In the genomic region with DNA sequence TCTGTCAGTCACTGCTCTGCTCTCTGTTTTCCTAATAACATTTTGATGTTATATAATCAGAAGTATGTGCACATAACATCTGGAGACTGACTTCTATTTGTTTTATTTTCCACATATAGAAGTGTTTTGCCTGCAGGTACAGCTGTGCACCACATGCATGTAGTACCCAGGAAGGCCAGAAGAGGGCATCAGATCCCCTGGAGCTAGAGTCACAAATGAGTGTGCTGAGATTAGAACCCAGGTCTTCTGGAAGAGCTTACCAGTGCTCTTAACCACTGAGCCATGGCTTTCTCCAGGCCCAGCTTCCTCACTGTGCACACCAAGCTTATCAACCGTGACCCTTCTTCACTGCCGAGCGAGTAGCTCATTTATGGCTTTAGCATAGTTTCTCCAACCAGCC, we compare ENCODE assay signal across 9 mouse cellular contexts. TPM values are rescaled to one million over a fixed set of nuclear protein-coding genes. Genes with fewer than 3 reads are reported as not detected.
DNase-seq lines count a peak whose midpoint lies in the region.
"Had no signal": no experiment of that assay in that cellular context is flagged by ENCODE, and none has a peak within 500 bp of the region (broad histone marks: within the 10 kb centered on the region; RNA-seq: fewer than 3 reads in every experiment).

No protein-coding gene starts in this region.

- intact Hi-C loops in left cerebral cortex, postnatal 14 days (cut with DNase I): no loop called here
- intact Hi-C loops in left cerebral cortex, postnatal 10 days (cut with DNase I): no loop called here

- peak; percentile 36 for DNase-seq in adrenal gland, postnatal 10 days
- DNase-seq in adrenal gland, postnatal 4 days (ENCODE audit: low spot score in 2 of 2): no peak
- peak; percentile 22 to 26 for DNase-seq in left cerebral cortex, postnatal 14 days (ENCODE audit: low spot score in 2 of 2)
- DNase-seq in left cerebral cortex, postnatal 10 days (ENCODE audit: extremely low spot score in 1 of 2, low spot score in 2 of 2): no peak
- peak; percentile 69 for DNase-seq in R1 (ENCODE audit: low read depth, low spot score)
- peak; percentile 36 for DNase-seq in lung, postnatal 14 days
- DNase-seq in gastrocnemius, postnatal 25 days: no peak
- no peak for DNase-seq in gastrocnemius, postnatal 4 days (ENCODE audit: low spot score in 2 of 2)
- DNase-seq: right cerebral cortex, postnatal 4 days had no signal

RNA-seq across cellular contexts. Expression of a gene that starts 14.3 kb away (rescaled TPM):
- total RNA-seq in adrenal gland, postnatal 10 days (2021): not detected
- total RNA-seq in adrenal gland, postnatal 4 days (2021): 10 to 100 TPM in 1 of 2 experiments, under 1 TPM in 1; 0.31 to 13.7 TPM
- not detected for total RNA-seq in left cerebral cortex, postnatal 14 days (2021)
- under 1 TPM; 0.18 to 0.32 TPM for total RNA-seq in left cerebral cortex, postnatal 10 days (2021)
- total RNA-seq in gastrocnemius, postnatal 25 days (2021): not detected
- total RNA-seq in gastrocnemius, postnatal 4 days (2021): not detected

RNA-seq across cellular contexts. Expression of a gene that starts 17.4 kb away (rescaled TPM):
- total RNA-seq in adrenal gland, postnatal 10 days (2021): not detected
- not detected for total RNA-seq in adrenal gland, postnatal 4 days (2021)
- not detected for total RNA-seq in left cerebral cortex, postnatal 14 days (2021)
- total RNA-seq in left cerebral cortex, postnatal 10 days (2021): not detected
- total RNA-seq in gastrocnemius, postnatal 25 days (2021): not detected
- total RNA-seq in gastrocnemius, postnatal 4 days (2021): not detected

RNA-seq across cellular contexts. Expression of a gene that starts 34.0 kb away (rescaled TPM):
- under 1 TPM in 1 of 2 experiments, not detected in 1; 0.15 TPM for total RNA-seq in adrenal gland, postnatal 10 days (2021)
- under 1 TPM; 0.28 to 0.39 TPM for total RNA-seq in adrenal gland, postnatal 4 days (2021)
- not detected for total RNA-seq in left cerebral cortex, postnatal 14 days (2021)
- not detected for total RNA-seq in left cerebral cortex, postnatal 10 days (2021)
- not detected for total RNA-seq in gastrocnemius, postnatal 25 days (2021)
- not detected for total RNA-seq in gastrocnemius, postnatal 4 days (2021)

RNA-seq across cellular contexts. Expression of a gene that starts 47.1 kb away (rescaled TPM):
- 10 to 100 TPM; 89.1 to 93.1 TPM for total RNA-seq in adrenal gland, postnatal 10 days (2021)
- 10 to 100 TPM; 93.7 to 93.9 TPM for total RNA-seq in adrenal gland, postnatal 4 days (2021)
- total RNA-seq in left cerebral cortex, postnatal 14 days (2021): 10 to 100 TPM; 46.1 to 47.8 TPM
- total RNA-seq in left cerebral cortex, postnatal 10 days (2021): 10 to 100 TPM; 43.1 to 50.6 TPM
- 10 to 100 TPM; 47.2 to 49.5 TPM for total RNA-seq in gastrocnemius, postnatal 25 days (2021)
- 10 to 100 TPM; 48.6 to 53.3 TPM for total RNA-seq in gastrocnemius, postnatal 4 days (2021)

RNA-seq across cellular contexts. Expression of a gene that starts 50.8 kb away (rescaled TPM):
- total RNA-seq in adrenal gland, postnatal 10 days (2021): under 1 TPM; 0.39 to 0.45 TPM
- total RNA-seq in adrenal gland, postnatal 4 days (2021): under 1 TPM in 1 of 2 experiments, not detected in 1; 0.45 TPM
- total RNA-seq in left cerebral cortex, postnatal 14 days (2021): not detected
- not detected for total RNA-seq in left cerebral cortex, postnatal 10 days (2021)
- not detected for total RNA-seq in gastrocnemius, postnatal 25 days (2021)
- total RNA-seq in gastrocnemius, postnatal 4 days (2021): not detected

Comparison
In these comparisons a context has a peak if more than half of its experiments do, and no peak if none do; other contexts are left out.
1. DNase-seq: peak in adrenal gland, postnatal 10 days (single experiment), left cerebral cortex, postnatal 14 days (2 of 2), R1 (single experiment) and lung, postnatal 14 days (single experiment); none in adrenal gland, postnatal 4 days (0 of 2), left cerebral cortex, postnatal 10 days (0 of 2), gastrocnemius, postnatal 25 days (single experiment) and gastrocnemius, postnatal 4 days (0 of 2).